Mouse (Mus musculus) urinary bladder, adult 2 months (tissue): ENCODE results near the gene Rusc2. TPM values are rescaled to one million over a fixed set of nuclear protein-coding genes. Genes with fewer than 3 reads are reported as not detected.

Source experiments
- DNase-seq: peaks from one replicate; pipeline ENCODE4 v3.0.0; 2022; ENCODE audit warnings: low spot score
- polyA plus RNA-seq: library from polyadenylated mRNA; depleted of rRNA; stranded (reverse); fragments of >200 nt; gene quantifications from 2 replicates; pipeline ENCODE4 v1.2.3, GENCODE M21; 2012; rRNA removed

The Rusc2 gene
- polyA plus RNA-seq, 1 experiment: 22.3 TPM

GRCm38 (mm10) chr4:43442456-43443361 lies 60.9 kb downstream of the Rusc2 start:
- DNase-seq: peak; percentile 68

- peak; percentile 51 for DNase-seq
These were observed 61.7 kb downstream of the Rusc2 start for GRCm38 (mm10) chr4:43443511-43443910.

GRCm38 (mm10) chr4:43447251-43447650 lies 65.5 kb downstream of the Rusc2 start:
- no peak for DNase-seq

- no peak for DNase-seq
These were observed 66.8 kb downstream of the Rusc2 start for GRCm38 (mm10) chr4:43448554-43448953.

- DNase-seq: no peak
These were observed 70.5 kb downstream of the Rusc2 start for GRCm38 (mm10) chr4:43452315-43452714.

GRCm38 (mm10) chr4:43453413-43453812 lies 71.6 kb downstream of the Rusc2 start:
- DNase-seq: no peak

GRCm38 (mm10) chr4:43454041-43454836 lies 72.5 kb downstream of the Rusc2 start, which contains the start of gene Cd72:
Gene Cd72 (minus strand): TSS chr4:43454628.
- no peak for DNase-seq

GRCm38 (mm10) chr4:43456470-43456869 lies 74.7 kb downstream of the Rusc2 start:
- DNase-seq: no peak

GRCm38 (mm10) chr4:43457124-43457523 lies 75.3 kb downstream of the Rusc2 start:
- DNase-seq: no peak

GRCm38 (mm10) chr4:43463102-43463501 lies 81.3 kb downstream of the Rusc2 start:
- DNase-seq: no peak

- no peak for DNase-seq
These were observed 84.2 kb downstream of the Rusc2 start for GRCm38 (mm10) chr4:43465935-43466334.

GRCm38 (mm10) chr4:43466872-43467271 lies 85.1 kb downstream of the Rusc2 start:
- DNase-seq: no peak

- no peak for DNase-seq
These were observed 88.5 kb downstream of the Rusc2 start for GRCm38 (mm10) chr4:43470301-43470700.

- DNase-seq: no peak
These were observed 91.9 kb downstream of the Rusc2 start for GRCm38 (mm10) chr4:43473636-43474035.

- DNase-seq: no peak
These were observed 94.8 kb downstream of the Rusc2 start for GRCm38 (mm10) chr4:43476604-43477003.

Other genes starting within 250 kb of the Rusc2 start
- gene Atp8b5, start 114.8 kb upstream of the Rusc2 start, polyA plus RNA-seq: 0.58 and 0.65 TPM in 2 replicates
- 0.55 and 0.59 TPM in 2 replicates for gene Fam166b, start 47.2 kb downstream of the Rusc2 start, polyA plus RNA-seq
- gene Tesk1, start 60.0 kb downstream of the Rusc2 start, polyA plus RNA-seq: 25.8 and 34.2 TPM in 2 replicates
- gene Cd72, start 72.6 kb downstream of the Rusc2 start, polyA plus RNA-seq: 2.4 and 4.6 TPM in 2 replicates
- 0.22 and 0.41 TPM in 2 replicates for gene Sit1, start 101.8 kb downstream of the Rusc2 start, polyA plus RNA-seq
- 272 and 290 TPM in 2 replicates for gene Ccdc107, start 110.9 kb downstream of the Rusc2 start, polyA plus RNA-seq
- 14.7 and 26.0 TPM in 2 replicates for gene Arhgef39, start 117.7 kb downstream of the Rusc2 start, polyA plus RNA-seq
- 1.3 and 1.9 TPM in 2 replicates for gene Car9, start 125.0 kb downstream of the Rusc2 start, polyA plus RNA-seq
- 3,808 and 5,340 TPM in 2 replicates for gene Tpm2, start 141.8 kb downstream of the Rusc2 start, polyA plus RNA-seq
- gene Creb3, start 180.4 kb downstream of the Rusc2 start, polyA plus RNA-seq: 57.7 and 77.0 TPM in 2 replicates
- gene Tln1, start 180.7 kb downstream of the Rusc2 start, polyA plus RNA-seq: 124 and 153 TPM in 2 replicates
- gene Rgp1, start 196.7 kb downstream of the Rusc2 start, polyA plus RNA-seq: 34.9 and 35.1 TPM in 2 replicates
- 15.1 and 16.8 TPM in 2 replicates for gene Gba2, start 196.9 kb downstream of the Rusc2 start, polyA plus RNA-seq
- 0.44 TPM in 1 of 2 replicates, not detected in the other for gene Msmp, start 202.5 kb downstream of the Rusc2 start, polyA plus RNA-seq
- gene Npr2, start 250.0 kb downstream of the Rusc2 start, polyA plus RNA-seq: 54.7 and 69.7 TPM in 2 replicates